Mouse (Mus musculus) liver, embryonic 16.5 days (tissue): ENCODE measurements around the gene Gm49366. TPM values are rescaled to one million over a fixed set of nuclear protein-coding genes. Genes with fewer than 3 reads are reported as not detected.
"Not testable (repeated sequence)": the region's sequence is repeated elsewhere in the genome, so short reads cannot be mapped to it uniquely, and the experiment has no call there.

Source experiments
- ATAC-seq: fragments of 200-750 bp; cut with Nextera tagmentation; 2 replicates; pipeline ENCODE4 v1.8.0; 2017; ENCODE audit warnings: low read depth, mild to moderate bottlenecking, moderate number of reproducible peaks, moderate library complexity
- H3K27ac ChIP-seq: fragments of 300-500 bp; sonication (generic); 2 replicates; pipeline ENCODE4 v1.5.1; 2014; ENCODE audit warnings: mild to moderate bottlenecking, low read length
- H3K27me3 ChIP-seq: fragments of 300-500 bp; sonication (generic); 2 replicates; pipeline ENCODE4 v1.6.1; 2014; ENCODE audit warnings: low read depth, low read length, mixed read lengths; ENCODE audit not compliant: control insufficient read depth, insufficient read depth
- H3K36me3 ChIP-seq: fragments of 300-500 bp; sonication (generic); 2 replicates; pipeline ENCODE4 v1.6.1; 2014; ENCODE audit warnings: mild to moderate bottlenecking; ENCODE audit not compliant: control insufficient read depth, insufficient read depth
- H3K4me1 ChIP-seq: fragments of 300-500 bp; sonication (generic); 2 replicates; pipeline ENCODE4 v1.6.1; 2014; ENCODE audit warnings: low read depth, low read length, mixed read lengths; ENCODE audit not compliant: control insufficient read depth
- H3K4me2 ChIP-seq: fragments of 300-500 bp; sonication (generic); 2 replicates; pipeline ENCODE4 v1.6.1; 2014; ENCODE audit warnings: low read depth, low read length, mixed read lengths
- H3K4me3 ChIP-seq: fragments of 300-500 bp; sonication (generic); 2 replicates; pipeline ENCODE4 v1.5.1; 2014; ENCODE audit warnings: low read depth, mild to moderate bottlenecking, low read length
- H3K9ac ChIP-seq: fragments of 300-500 bp; sonication (generic); 2 replicates; pipeline ENCODE4 v1.6.1; 2014; ENCODE audit warnings: low read depth, low read length
- H3K9me3 ChIP-seq: fragments of 300-500 bp; sonication (generic); replicated peaks from 2 replicates; pipeline ENCODE4 v1.6.1; 2016; ENCODE audit warnings: low read length; ENCODE audit not compliant: control insufficient read depth
- WGBS: fragments of 180-500 bp; shearing (Covaris S2); extraction: QIAGEN DNeasy Blood & Tissue Kit; methylation state at CpG from one replicate; pipeline ENCODE4 v1.1.7; 2014; ENCODE audit not compliant: insufficient replicate concordance; 5-methylcytosine and 5-hydroxymethylcytosine counted together
- polyA plus RNA-seq: library from polyadenylated mRNA; unstranded; fragments of >200 nt; fragmentation: Nextera tagmentation; extraction: Ambion mirVana; gene quantifications from 2 replicates; pipeline ENCODE4 v1.2.1, GENCODE M21; 2015

The Gm49366 gene
- polyA plus RNA-seq, result not detected in 2 replicates

DNA sequence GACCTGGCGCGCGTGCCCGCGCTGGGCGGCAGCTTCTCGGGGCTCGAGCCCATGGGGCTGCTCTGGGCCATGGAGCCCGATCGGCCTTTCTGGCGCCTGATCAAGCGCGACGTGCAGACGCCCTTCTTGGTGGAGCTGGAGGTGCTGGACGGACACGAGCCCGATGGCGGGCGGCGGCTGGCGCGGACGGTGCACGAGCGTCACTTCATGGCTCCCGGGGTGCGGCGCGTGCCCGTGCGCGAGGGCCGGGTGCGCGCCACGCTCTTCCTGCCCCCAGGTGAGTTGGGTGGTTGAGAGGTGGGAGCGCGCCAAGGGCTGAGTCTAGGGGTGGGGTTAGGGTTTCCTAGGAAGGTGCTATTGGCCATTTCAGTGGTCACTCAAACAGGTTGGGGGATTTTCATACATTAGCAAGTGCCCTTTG is at the start of gene Gm49366:
Gm49366 (plus strand) TSS at position 245 of the 421 bp plus-strand sequence.
- H3K4me3 ChIP-seq, result peak within 1 kb of the TSS; percentile 54
- H3K27ac ChIP-seq, result peak within 1 kb of the TSS; percentile 41; the same call in 1 of the 2 replicates
- H3K36me3 ChIP-seq, H3K27me3 ChIP-seq, H3K9me3 ChIP-seq, H3K4me1 ChIP-seq: not testable (repeated sequence)
- peak; percentile 72 for ATAC-seq
- WGBS, result 4% methylated on average over 39 of the region's 39 CpGs
- peak within 1 kb of the TSS; percentile 20; the same call in 1 of the 2 replicates for H3K9ac ChIP-seq
- peak within 1 kb of the TSS; percentile 57 for H3K4me2 ChIP-seq

DNA sequence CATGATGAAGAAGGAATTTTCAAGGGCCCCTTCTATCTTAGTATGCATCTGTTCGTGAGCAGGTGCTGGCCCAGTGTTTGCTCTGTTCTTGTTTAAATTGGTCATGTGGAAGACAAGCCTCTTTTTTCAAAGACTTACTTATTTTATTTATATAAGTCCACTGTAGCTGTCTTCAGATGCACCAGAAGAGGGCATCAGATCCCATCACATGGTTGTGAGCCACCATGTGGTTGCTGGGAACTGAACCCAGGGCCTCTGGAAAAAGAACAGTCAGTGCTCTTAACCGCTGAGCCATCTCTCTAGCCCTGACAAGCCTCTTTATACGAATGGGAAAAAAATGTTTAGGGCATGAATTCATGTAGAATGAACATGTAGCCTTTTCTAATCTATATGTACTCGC is 49.4 kb upstream of the Gm49366 start:
- 79% methylated on average over 4 of the region's 4 CpGs for WGBS
- H3K36me3 ChIP-seq, result no peaks in the 10 kb centered on the region; the same call in 1 of the 2 replicates
- H3K9me3 ChIP-seq, result no peaks in the 10 kb centered on the region
- ATAC-seq, result no peak
- H3K27ac ChIP-seq, result no peak overlapping the region
- no peaks in the 10 kb centered on the region for H3K27me3 ChIP-seq
- no peak overlapping the region for H3K4me2 ChIP-seq
- H3K4me1 ChIP-seq, result no peaks in the 10 kb centered on the region; the same call in 1 of the 2 replicates
- H3K9ac ChIP-seq, result no peak overlapping the region
- no peak overlapping the region for H3K4me3 ChIP-seq

DNA sequence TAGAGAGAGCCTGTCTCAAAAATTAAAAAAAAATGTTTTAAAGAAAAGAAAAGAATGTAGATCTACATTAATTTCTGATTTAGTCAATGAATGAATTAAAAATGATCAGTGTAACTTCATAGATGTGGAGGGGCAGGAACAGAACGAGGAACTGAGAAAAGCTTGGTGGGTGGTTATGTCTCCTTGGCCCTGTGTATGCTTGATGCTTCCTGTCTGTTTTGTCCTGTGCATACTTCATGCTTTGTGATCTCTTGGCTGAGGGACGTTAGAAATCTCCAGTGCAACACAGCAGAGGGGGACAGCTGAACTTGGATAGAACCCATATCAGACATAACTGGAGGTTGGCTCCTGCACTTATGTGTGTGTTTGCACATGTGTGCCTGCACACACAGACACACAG is 41.5 kb upstream of the Gm49366 start:
- Histone ChIP-seq H3K4me1 (no peaks in the 10 kb centered on the region), H3K27ac (no peak overlapping the region), H3K4me2 (no peak overlapping the region), H3K27me3 (no peaks in the 10 kb centered on the region), H3K9ac (no peak overlapping the region), H3K9me3 (0 out of 2 replicates have a peak, but pooled peaks cover 3% of the 10 kb centered on the region), H3K4me3 (no peak overlapping the region), H3K36me3 (no peaks in the 10 kb centered on the region; the same call in 1 of the 2 replicates)
- WGBS, result 28% methylated on average over 2 of the region's 2 CpGs
- no peak for ATAC-seq

DNA sequence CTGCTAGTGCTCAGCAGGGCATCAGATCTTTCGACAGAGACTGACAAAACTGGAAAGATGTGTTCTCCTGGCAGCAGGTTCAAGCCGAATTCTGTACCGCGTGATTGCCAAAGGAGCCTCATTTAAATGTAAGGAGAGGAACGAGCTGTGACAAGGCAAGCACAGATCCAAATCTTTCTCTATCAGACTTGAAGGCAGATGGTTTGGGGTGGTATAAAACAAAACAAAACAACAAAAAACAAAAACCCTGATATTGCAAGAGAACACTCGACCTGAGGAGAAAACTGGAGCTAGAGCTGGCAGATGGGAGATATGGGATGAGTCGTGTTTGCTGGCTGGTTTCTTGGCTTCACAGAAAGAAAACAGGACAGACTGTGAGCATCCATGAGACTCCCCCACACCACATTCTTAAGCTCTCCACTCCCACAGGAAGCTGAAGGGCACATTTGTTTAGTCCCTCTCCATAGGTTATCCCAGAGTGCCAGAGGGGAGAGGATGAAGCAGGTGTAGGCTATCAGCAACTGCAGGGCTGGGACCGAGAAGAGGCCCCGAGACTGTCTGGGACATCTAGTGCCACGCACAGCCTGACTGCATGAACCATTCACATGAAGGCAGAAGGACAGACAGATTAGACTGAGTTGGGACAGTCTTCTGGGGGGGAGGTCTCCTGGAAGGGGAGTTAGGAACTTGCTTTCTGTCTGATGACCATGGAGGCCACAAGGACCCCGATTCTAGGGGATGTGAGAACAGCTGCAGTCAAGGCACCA is 40.2 kb upstream of the Gm49366 start:
- WGBS, result 44% methylated on average over 11 of the region's 11 CpGs

DNA sequence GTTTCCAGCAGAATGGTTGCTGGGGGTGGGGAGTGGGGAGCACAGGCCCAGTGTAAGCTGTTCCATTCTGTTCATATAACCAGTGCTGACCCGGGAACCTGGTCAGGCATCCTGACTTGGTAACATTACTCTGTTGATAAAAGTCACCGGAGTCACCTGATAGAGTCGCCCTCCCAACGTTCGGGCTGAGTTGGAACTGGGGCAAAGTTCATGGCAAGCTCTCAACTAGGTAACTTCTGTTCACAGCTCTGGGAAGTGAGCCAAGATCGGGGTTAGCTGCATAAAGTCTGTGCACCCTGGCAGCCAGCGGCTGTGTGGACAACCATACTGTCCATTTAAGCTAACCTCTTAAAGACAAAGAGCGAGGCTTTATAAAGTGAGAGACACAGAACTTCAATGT is 39.5 kb upstream of the Gm49366 start:
- H3K4me1 ChIP-seq, H3K4me3 ChIP-seq, H3K9me3 ChIP-seq, H3K27me3 ChIP-seq, H3K9ac ChIP-seq, H3K36me3 ChIP-seq, H3K4me2 ChIP-seq: not testable (repeated sequence)
- WGBS, result 50% methylated on average over 8 of the region's 8 CpGs
- peak; percentile 92 for ATAC-seq
- H3K27ac ChIP-seq, result 0 out of 2 replicates have a peak overlapping the region, but pooled peaks have one; percentile 28

More for the DNA sequence above, 40.2 kb upstream of the Gm49366 start:
- Histone ChIP-seq H3K4me1 (no peaks in the 10 kb centered on the region), H3K36me3 (no peaks in the 10 kb centered on the region; the same call in 1 of the 2 replicates), H3K9ac (no peak overlapping the region), H3K27ac (no peak overlapping the region), H3K4me3 (no peak overlapping the region), H3K27me3 (no peaks in the 10 kb centered on the region), H3K9me3 (0 out of 2 replicates have a peak, but pooled peaks cover 3% of the 10 kb centered on the region), H3K4me2 (no peak overlapping the region)
- peak; percentile 20; the same call in 1 of the 2 replicates for ATAC-seq

DNA sequence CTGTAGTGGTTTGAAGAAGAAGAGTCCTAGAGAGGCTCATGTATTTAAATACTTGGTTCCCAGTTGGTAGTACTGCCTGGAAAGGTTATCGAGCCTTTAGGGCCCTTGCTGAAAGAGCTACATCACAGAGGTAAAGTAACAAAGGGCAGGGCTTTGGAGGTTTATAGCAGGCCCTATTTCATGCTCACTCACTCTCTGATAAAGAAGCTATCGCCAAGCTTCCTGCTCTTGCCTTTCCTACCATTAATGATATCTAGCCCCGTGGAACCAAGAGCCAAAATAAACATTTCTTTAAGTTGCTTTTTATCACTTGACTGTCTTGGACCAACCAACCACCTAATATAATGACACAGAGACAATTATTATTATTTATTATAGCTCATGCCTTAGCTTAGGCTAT is 38.3 kb upstream of the Gm49366 start:
- H3K4me2 ChIP-seq, result no peak overlapping the region
- H3K9me3 ChIP-seq, result 0 out of 2 replicates have a peak, but pooled peaks cover 3% of the 10 kb centered on the region
- H3K27ac ChIP-seq, result no peak overlapping the region
- no peak overlapping the region for H3K4me3 ChIP-seq
- no peaks in the 10 kb centered on the region for H3K27me3 ChIP-seq
- WGBS, result 51% methylated on average over 3 of the region's 3 CpGs
- no peaks in the 10 kb centered on the region for H3K36me3 ChIP-seq
- H3K9ac ChIP-seq, result no peak overlapping the region
- no peak for ATAC-seq
- H3K4me1 ChIP-seq, result no peaks in the 10 kb centered on the region

DNA sequence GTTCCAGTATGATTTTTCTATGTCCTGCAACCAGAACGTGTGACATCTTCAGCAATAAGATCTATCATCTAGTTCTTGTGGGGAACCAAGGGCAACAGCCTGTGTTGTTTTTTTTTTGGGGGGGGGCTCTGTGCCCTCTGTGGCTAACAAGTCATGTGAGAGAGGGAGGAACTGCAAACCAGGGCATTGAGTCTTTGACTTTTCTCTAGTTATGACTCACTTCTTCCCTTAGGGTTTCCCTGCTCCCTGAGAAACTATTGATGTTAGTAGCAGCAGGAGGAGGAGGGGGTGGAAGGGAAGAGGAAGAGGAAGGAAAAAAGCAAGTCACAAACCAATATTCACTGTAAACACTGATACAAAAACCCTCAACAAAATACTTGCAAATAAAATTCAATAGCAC is 34.9 kb upstream of the Gm49366 start:
- Histone ChIP-seq H3K4me1 (no peaks in the 10 kb centered on the region; the same call in 1 of the 2 replicates), H3K27ac (no peak overlapping the region), H3K27me3 (peaks cover 3% of the 10 kb centered on the region), H3K36me3 (no peaks in the 10 kb centered on the region), H3K9ac (no peak overlapping the region), H3K4me3 (no peak overlapping the region), H3K9me3 (0 out of 2 replicates have a peak, but pooled peaks cover 3% of the 10 kb centered on the region), H3K4me2 (no peak overlapping the region)
- WGBS, result 56% methylated on average over 1 of the region's 1 CpGs
- no peak for ATAC-seq

DNA sequence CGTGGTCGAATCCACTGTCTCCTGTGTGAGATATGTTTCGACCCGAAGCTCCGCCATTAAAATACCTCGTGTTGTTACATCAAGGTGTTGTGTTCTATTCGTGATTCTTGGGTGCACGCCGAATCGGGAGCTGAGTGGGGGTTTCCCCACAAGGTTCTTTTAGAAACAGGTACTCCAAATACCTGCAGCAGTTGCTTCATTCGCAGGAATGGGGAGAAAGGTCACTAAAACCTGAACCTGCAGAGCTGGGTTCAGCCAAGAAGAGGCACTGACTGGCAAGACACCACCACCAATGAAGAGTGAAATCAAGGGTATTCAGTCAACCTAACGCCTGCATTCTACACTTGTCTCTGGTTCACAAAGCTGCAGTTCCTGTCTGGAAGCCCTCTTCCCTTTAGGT is 30.5 kb upstream of the Gm49366 start:
- no peak overlapping the region for H3K4me3 ChIP-seq
- H3K27ac ChIP-seq, result no peak overlapping the region
- no peak for ATAC-seq
- no peaks in the 10 kb centered on the region for H3K36me3 ChIP-seq
- WGBS, result 68% methylated on average over 12 of the region's 12 CpGs
- no peaks in the 10 kb centered on the region; the same call in none of the 2 replicates for H3K4me1 ChIP-seq
- no peak overlapping the region for H3K9ac ChIP-seq
- no peaks in the 10 kb centered on the region for H3K9me3 ChIP-seq
- peaks cover 19% of the 10 kb centered on the region for H3K27me3 ChIP-seq
- H3K4me2 ChIP-seq, result no peak overlapping the region

DNA sequence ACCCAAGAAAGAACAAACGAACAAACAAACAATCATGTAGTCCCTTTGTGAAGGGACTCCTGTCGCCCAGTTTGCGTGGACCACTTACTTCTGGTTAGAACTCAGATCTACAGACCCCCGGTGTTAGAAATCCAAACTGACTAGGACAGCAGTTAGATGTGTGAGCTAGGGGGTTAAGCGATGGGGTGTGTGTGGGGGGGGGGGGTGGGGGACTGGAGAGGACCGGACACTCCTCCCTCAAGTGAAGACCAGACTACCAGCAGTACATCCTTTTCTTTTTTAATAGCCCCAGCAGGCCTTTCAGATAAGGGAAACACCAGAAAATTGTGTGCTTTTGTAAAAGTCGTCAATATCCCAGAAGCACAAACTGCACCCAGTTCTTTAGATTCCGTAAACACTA is 30.0 kb upstream of the Gm49366 start:
- peak overlapping the region; percentile 12; the same call in 1 of the 2 replicates for H3K27ac ChIP-seq
- H3K9ac ChIP-seq, result no peak overlapping the region
- no peaks in the 10 kb centered on the region for H3K36me3 ChIP-seq
- peak overlapping the region; percentile 54 for H3K4me3 ChIP-seq
- 51% methylated on average over 8 of the region's 8 CpGs for WGBS
- no peaks in the 10 kb centered on the region for H3K9me3 ChIP-seq
- no peak for ATAC-seq
- peak overlapping the region; percentile 49 for H3K4me2 ChIP-seq
- H3K27me3 ChIP-seq, result peaks cover 19% of the 10 kb centered on the region
- no peaks in the 10 kb centered on the region; the same call in none of the 2 replicates for H3K4me1 ChIP-seq
